Mouse (Mus musculus): Measurements from ENCODE around the gene Gm20388. TPM values are rescaled to one million over a fixed set of nuclear protein-coding genes. Genes with fewer than 3 reads are reported as not detected.

Gm20388 gene
- total RNA-seq, 1 experiment = 27.0 TPM

GRCm38 (mm10) chr8:120626461-120626860, 715.8 kb downstream of the Gm20388 start:
- in situ Hi-C loops (cut with MboI; ENCODE audit: low sequenced_read_pairs in 2 of 2, unreplicated experiment in 2 of 2) = no loop called here
- H3K27ac ChIP-seq (ENCODE audit: insufficient read depth, low read depth, low read length, poor library complexity, severe bottlenecking) = peak overlapping the region; percentile 71; the same call in 1 of the 2 replicates
- H3K9ac ChIP-seq (ENCODE audit: insufficient read depth, low read depth, low read length, poor library complexity, severe bottlenecking) = peak overlapping the region; percentile 76; the same call in 1 of the 2 replicates
- H3K4me3 ChIP-seq (ENCODE audit: insufficient read depth in 1 of 2, low read depth in 1 of 2, low read length in 2 of 2, poor library complexity in 1 of 2, severe bottlenecking in 1 of 2) = peak overlapping the region; percentile 57
- peak; percentile 78 for DNase-seq (ENCODE audit: low read depth, low spot score)
- peaks cover 5 to 31% of the 10 kb centered on the region in 2 experiments; a peak in 3 of 4 replicates for H3K4me1 ChIP-seq (ENCODE audit: control insufficient read depth in 2 of 2, insufficient read depth in 2 of 2, low read length in 2 of 2, poor library complexity in 1 of 2)
- no peaks in the 10 kb centered on the region for H3K9me3 ChIP-seq (ENCODE audit: control insufficient read depth, insufficient read depth, low read depth, low read length)
- no peaks in the 10 kb centered on the region; the same call in 1 of the 2 replicates for H3K36me3 ChIP-seq (ENCODE audit: control insufficient read depth, insufficient read depth, low read length, poor library complexity, severe bottlenecking)
- no peak for TF ChIP-seq MAFK (IDR thresholded peaks at IDR 0.05; ENCODE audit: insufficient read depth, low read depth, low read length)
- TF ChIP-seq HCFC1 (IDR thresholded peaks at IDR 0.05; ENCODE audit: borderline replicate concordance, insufficient read depth, low read length) = no peak
- TF ChIP-seq ZNF384 (IDR thresholded peaks at IDR 0.05; ENCODE audit: low read depth, low read length) = no peak
- TF ChIP-seq CHD2 (IDR thresholded peaks at IDR 0.05; ENCODE audit: low read depth, low read length) = no peak
- TF ChIP-seq ZC3H11A (IDR thresholded peaks at IDR 0.05; ENCODE audit: borderline replicate concordance, low read depth, low read length) = no peak

DNA sequence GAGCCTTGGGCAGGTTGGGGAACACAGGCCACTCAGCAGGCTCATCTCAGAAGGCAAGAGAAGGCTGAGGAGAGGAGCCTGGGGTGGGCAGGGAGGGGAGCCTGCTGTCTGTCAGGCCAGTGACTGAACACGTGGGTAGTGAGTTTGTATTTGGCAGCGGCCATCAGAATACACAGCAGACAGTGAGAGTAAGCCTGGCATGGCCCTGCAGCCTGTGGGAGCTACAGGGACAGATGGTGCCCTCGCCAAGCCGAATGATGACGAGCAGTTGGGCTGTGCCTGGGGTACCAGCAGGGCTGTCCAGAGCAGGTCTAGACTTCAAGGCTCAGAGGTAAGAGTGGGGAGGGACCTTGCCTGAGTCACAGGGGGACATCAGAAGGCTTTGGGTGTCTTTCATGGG, 716.7 kb downstream of the Gm20388 start:
- no peak overlapping the region for H3K27ac ChIP-seq (ENCODE audit: insufficient read depth, low read depth, low read length, poor library complexity, severe bottlenecking)
- DNase-seq (ENCODE audit: low read depth, low spot score) = no peak
- TF ChIP-seq ZNF384 (IDR thresholded peaks at IDR 0.05; ENCODE audit: low read depth, low read length) (no peak), MAFK (IDR thresholded peaks at IDR 0.05; ENCODE audit: insufficient read depth, low read depth, low read length) (no peak), HCFC1 (IDR thresholded peaks at IDR 0.05; ENCODE audit: borderline replicate concordance, insufficient read depth, low read length) (no peak), CHD2 (IDR thresholded peaks at IDR 0.05; ENCODE audit: low read depth, low read length) (no peak), ZC3H11A (IDR thresholded peaks at IDR 0.05; ENCODE audit: borderline replicate concordance, low read depth, low read length) (no peak)
- peaks cover 6 to 26% of the 10 kb centered on the region in 2 experiments; a peak in 3 of 4 replicates for H3K4me1 ChIP-seq (ENCODE audit: control insufficient read depth in 2 of 2, insufficient read depth in 2 of 2, low read length in 2 of 2, poor library complexity in 1 of 2)
- in situ Hi-C loops (cut with MboI; ENCODE audit: low sequenced_read_pairs in 2 of 2, unreplicated experiment in 2 of 2) = no loop called here
- H3K36me3 ChIP-seq (ENCODE audit: control insufficient read depth, insufficient read depth, low read length, poor library complexity, severe bottlenecking) = no peaks in the 10 kb centered on the region; the same call in 1 of the 2 replicates
- H3K9ac ChIP-seq (ENCODE audit: insufficient read depth, low read depth, low read length, poor library complexity, severe bottlenecking) = no peak overlapping the region
- H3K4me3 ChIP-seq (ENCODE audit: insufficient read depth in 1 of 2, low read depth in 1 of 2, low read length in 2 of 2, poor library complexity in 1 of 2, severe bottlenecking in 1 of 2) = no peak overlapping the region
- no peaks in the 10 kb centered on the region for H3K9me3 ChIP-seq (ENCODE audit: control insufficient read depth, insufficient read depth, low read depth, low read length)

DNA sequence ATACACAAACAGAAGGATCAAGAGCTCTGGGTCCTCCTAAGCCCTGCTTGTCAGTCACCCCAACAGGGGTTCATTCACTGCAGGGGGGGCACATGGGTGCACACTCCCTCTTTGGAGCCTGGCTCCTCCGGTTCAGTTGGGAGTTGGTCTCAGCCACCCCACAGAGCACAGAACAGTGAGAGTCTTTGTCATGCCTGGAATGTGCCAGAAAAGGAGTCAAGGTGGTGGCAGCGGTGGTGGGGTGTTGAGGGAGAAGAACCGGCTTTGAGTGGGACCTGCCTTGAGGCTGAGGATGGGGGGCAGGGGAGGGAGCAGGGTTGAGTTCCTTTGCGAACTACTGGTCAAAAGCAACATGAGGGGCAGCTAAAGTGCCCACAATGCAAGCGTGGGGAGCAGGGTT, 719.4 kb downstream of the Gm20388 start:
- Histone ChIP-seq H3K36me3 (ENCODE audit: control insufficient read depth, insufficient read depth, low read length, poor library complexity, severe bottlenecking) (no peaks in the 10 kb centered on the region; the same call in 1 of the 2 replicates), H3K9ac (ENCODE audit: insufficient read depth, low read depth, low read length, poor library complexity, severe bottlenecking) (no peak overlapping the region), H3K9me3 (ENCODE audit: control insufficient read depth, insufficient read depth, low read depth, low read length) (no peaks in the 10 kb centered on the region), H3K4me3 (ENCODE audit: insufficient read depth in 1 of 2, low read depth in 1 of 2, low read length in 2 of 2, poor library complexity in 1 of 2, severe bottlenecking in 1 of 2) (no peak overlapping the region), H3K4me1 (ENCODE audit: control insufficient read depth in 2 of 2, insufficient read depth in 2 of 2, low read length in 2 of 2, poor library complexity in 1 of 2) (peaks cover 7 to 36% of the 10 kb centered on the region in 2 experiments; a peak in 3 of 4 replicates), H3K27ac (ENCODE audit: insufficient read depth, low read depth, low read length, poor library complexity, severe bottlenecking) (no peak overlapping the region)
- in situ Hi-C loops (cut with MboI; ENCODE audit: low sequenced_read_pairs in 2 of 2, unreplicated experiment in 2 of 2) = no loop called here
- DNase-seq (ENCODE audit: low read depth, low spot score) = no peak
- TF ChIP-seq HCFC1 (IDR thresholded peaks at IDR 0.05; ENCODE audit: borderline replicate concordance, insufficient read depth, low read length) (no peak), ZNF384 (IDR thresholded peaks at IDR 0.05; ENCODE audit: low read depth, low read length) (no peak), ZC3H11A (IDR thresholded peaks at IDR 0.05; ENCODE audit: borderline replicate concordance, low read depth, low read length) (no peak), MAFK (IDR thresholded peaks at IDR 0.05; ENCODE audit: insufficient read depth, low read depth, low read length) (no peak), CHD2 (IDR thresholded peaks at IDR 0.05; ENCODE audit: low read depth, low read length) (no peak)

GRCm38 (mm10) chr8:120630848-120631247, 720.2 kb downstream of the Gm20388 start:
- Histone ChIP-seq H3K4me1 (ENCODE audit: control insufficient read depth in 2 of 2, insufficient read depth in 2 of 2, low read length in 2 of 2, poor library complexity in 1 of 2) (peaks cover 7 to 37% of the 10 kb centered on the region in 2 experiments; a peak in 3 of 4 replicates), H3K36me3 (ENCODE audit: control insufficient read depth, insufficient read depth, low read length, poor library complexity, severe bottlenecking) (no peaks in the 10 kb centered on the region), H3K27ac (ENCODE audit: insufficient read depth, low read depth, low read length, poor library complexity, severe bottlenecking) (peak overlapping the region; percentile 45; the same call in 1 of the 2 replicates), H3K9me3 (ENCODE audit: control insufficient read depth, insufficient read depth, low read depth, low read length) (no peaks in the 10 kb centered on the region), H3K4me3 (ENCODE audit: insufficient read depth in 1 of 2, low read depth in 1 of 2, low read length in 2 of 2, poor library complexity in 1 of 2, severe bottlenecking in 1 of 2) (no peak overlapping the region), H3K9ac (ENCODE audit: insufficient read depth, low read depth, low read length, poor library complexity, severe bottlenecking) (no peak overlapping the region)
- no peak for DNase-seq (ENCODE audit: low read depth, low spot score)
- no peak for TF ChIP-seq MAFK (IDR thresholded peaks at IDR 0.05; ENCODE audit: insufficient read depth, low read depth, low read length)
- TF ChIP-seq HCFC1 (IDR thresholded peaks at IDR 0.05; ENCODE audit: borderline replicate concordance, insufficient read depth, low read length) = no peak
- TF ChIP-seq ZC3H11A (IDR thresholded peaks at IDR 0.05; ENCODE audit: borderline replicate concordance, low read depth, low read length) = no peak
- no peak for TF ChIP-seq ZNF384 (IDR thresholded peaks at IDR 0.05; ENCODE audit: low read depth, low read length)
- no peak for TF ChIP-seq CHD2 (IDR thresholded peaks at IDR 0.05; ENCODE audit: low read depth, low read length)
- in situ Hi-C loops (cut with MboI; ENCODE audit: low sequenced_read_pairs in 2 of 2, unreplicated experiment in 2 of 2) = no loop called here
